Mouse (Mus musculus) liver, embryonic 14.5 days (tissue): ENCODE measurements around the gene Fndc10.

Source experiments
- CTCF ChIP-seq: IDR thresholded peaks from 2 replicates; pipeline ENCODE4 v1.5.1; 2016; ENCODE audit warnings: antibody characterized with exemption, low read depth, control low read depth
- EP300 ChIP-seq: IDR thresholded peaks from 2 replicates; pipeline ENCODE4 v1.6.1; 2016; ENCODE audit warnings: antibody characterized with exemption, low read depth

DNA sequence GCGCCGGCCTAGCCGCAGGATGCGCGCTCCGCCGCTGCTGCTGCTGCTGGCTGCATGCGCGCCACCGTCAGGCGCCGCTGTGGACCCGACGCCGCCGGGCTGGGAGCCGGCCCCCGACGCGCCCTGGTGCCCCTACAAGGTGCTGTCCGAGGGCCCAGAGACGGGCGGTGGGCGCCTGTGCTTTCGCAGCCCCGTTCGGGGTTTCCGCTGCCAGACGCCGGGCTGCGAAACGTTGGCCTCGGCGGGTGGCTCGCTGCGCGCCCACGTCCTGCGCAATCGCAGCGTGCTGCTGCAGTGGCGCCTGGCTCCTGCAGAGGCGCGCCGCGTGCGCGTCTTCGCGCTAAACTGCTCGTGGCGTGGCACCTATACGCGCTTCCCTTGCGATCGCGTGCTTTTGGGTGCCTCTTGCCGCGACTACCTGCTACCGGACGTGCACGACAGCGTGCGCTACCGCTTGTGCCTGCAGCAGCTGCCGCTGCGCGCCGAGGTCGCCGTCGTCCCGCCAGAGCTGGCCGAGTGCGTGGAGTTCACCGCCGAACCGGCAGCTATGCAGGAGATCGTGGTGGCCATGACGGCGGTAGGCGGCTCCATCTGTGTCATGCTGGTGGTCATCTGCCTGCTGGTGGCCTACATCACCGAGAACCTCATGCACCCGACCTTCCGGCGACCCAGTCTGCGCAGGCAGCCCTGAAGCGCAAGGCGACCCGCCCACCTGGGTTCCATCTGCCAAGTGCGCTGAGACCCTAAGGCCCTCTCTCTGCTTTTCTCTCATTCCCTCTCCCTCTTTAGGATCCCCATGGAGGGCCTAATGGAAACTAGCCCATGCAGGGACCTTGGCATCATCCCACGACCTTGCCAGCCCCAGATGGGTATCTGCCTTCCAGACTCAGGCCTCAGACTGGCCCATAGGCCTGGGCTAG is 600 bp downstream of the Fndc10 start:
- TF ChIP-seq EP300 (no peak), CTCF (peak; percentile 11; the same call in 1 of the 2 replicates)
